Mouse (Mus musculus) forebrain, embryonic 10.5 days (tissue): ENCODE measurements at regions not wholly inside any gene's neighbourhood (a gene's known extent, or its start where the extent isn't known, plus 50 kb on each side); places are given as distances from the start of the nearest gene placed in this dataset.

ENCODE experiments used
- DNase-seq: peaks from one replicate; pipeline ENCODE4 v3.0.0-alpha.2; 2017; ENCODE audit warnings: low spot score; ENCODE audit errors: extremely low spot score
- H3K27ac ChIP-seq: fragments of 300-500 bp; sonication (generic); 2 replicates; pipeline ENCODE4 v1.5.1; 2016; ENCODE audit warnings: mild to moderate bottlenecking
- H3K27me3 ChIP-seq: fragments of 300-500 bp; sonication (generic); 2 replicates; pipeline ENCODE4 v1.6.1; 2016; ENCODE audit warnings: mild to moderate bottlenecking; ENCODE audit not compliant: poor library complexity, severe bottlenecking
- H3K36me3 ChIP-seq: fragments of 300-500 bp; sonication (generic); replicated peaks from 2 replicates; pipeline ENCODE4 v1.6.1; 2016; ENCODE audit warnings: mild to moderate bottlenecking, moderate library complexity
- H3K4me1 ChIP-seq: fragments of 300-500 bp; sonication (generic); 2 replicates; pipeline ENCODE4 v1.6.1; 2016
- H3K4me3 ChIP-seq: fragments of 300-500 bp; sonication (generic); 2 replicates; pipeline ENCODE4 v1.5.1; 2016; ENCODE audit warnings: mild to moderate bottlenecking, moderate library complexity
- H3K9me3 ChIP-seq: fragments of 300-500 bp; sonication (generic); 2 replicates; pipeline ENCODE4 v1.6.1; 2016; ENCODE audit warnings: mild to moderate bottlenecking, moderate library complexity
- WGBS: fragments of 180-500 bp; shearing (Covaris S2); methylation state at CpG from one replicate; pipeline ENCODE4 v1.1.7; 2016; 5-methylcytosine and 5-hydroxymethylcytosine counted together

DNA sequence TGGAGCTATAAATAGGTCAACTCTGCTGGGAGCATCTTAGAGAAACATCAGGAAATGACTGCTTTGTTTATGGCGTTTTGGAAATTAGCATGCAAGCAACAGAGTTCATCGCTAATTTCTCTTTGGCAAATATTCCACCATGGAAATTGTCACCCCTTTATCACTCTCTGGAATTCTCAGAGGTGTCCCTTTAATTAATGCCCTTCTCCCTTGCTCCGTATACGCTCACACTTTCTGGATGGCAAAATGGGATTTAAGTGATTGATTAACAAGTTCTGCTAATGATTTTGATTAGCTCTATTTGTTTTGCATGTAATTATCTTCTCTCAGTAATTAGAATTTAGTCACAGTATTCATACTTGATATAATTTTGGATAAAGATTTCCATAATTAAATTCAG is 100.4 kb downstream of the Otud1 start:
- WGBS, result 87% methylated on average over 4 of the region's 4 CpGs
- Histone ChIP-seq H3K9me3 (no peaks in the 10 kb centered on the region), H3K36me3 (no peaks in the 10 kb centered on the region), H3K27me3 (no peaks in the 10 kb centered on the region), H3K4me3 (no peak overlapping the region), H3K4me1 (no peaks in the 10 kb centered on the region), H3K27ac (no peak overlapping the region)
- no peak for DNase-seq

DNA sequence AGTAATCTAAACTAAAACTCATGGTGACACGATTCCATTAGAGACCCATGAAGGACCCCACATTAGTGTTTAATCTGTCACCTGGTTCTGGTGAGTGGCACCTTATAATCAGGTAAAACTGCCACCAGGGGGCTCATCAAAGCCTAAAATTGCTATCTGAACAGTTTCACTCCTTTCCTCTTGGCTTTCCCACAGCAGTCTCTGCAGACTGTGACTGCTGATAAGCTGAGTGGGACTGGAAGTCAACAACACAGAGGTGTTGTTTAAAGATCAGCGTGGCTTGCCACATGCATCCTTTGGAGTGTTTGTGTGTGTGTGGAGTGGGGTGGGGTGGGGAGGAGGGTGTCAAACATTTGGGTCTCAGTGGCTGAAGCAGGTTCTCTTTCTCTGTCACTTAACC is 101.6 kb downstream of the Otud1 start:
- H3K4me1 ChIP-seq, result no peaks in the 10 kb centered on the region
- WGBS, result 61% methylated on average over 2 of the region's 2 CpGs

DNA sequence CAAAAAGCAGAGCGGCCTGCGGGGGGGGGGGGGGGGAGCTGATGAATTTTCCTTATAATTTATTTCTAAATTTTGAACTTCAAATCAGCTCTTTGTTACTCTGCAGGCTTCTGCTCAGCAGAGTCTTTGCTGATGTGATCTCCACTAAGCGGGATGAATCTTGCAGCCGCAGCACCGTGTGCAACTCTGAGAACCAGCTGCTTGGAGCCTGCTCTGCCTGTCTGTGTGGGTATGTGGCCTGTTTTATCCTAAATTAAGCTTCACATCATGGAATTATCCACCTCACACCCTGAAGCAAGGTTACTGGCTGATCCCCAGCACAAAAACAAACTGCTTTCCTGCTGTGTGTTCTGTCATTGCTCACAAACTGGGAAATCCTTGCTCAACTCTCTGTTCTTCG is 102.0 kb downstream of the Otud1 start:
- DNase-seq, result no peak
- Histone ChIP-seq H3K9me3 (no peaks in the 10 kb centered on the region), H3K27ac (no peak overlapping the region), H3K4me1 (no peaks in the 10 kb centered on the region), H3K36me3 (no peaks in the 10 kb centered on the region), H3K27me3 (no peaks in the 10 kb centered on the region), H3K4me3 (no peak overlapping the region)
- WGBS, result 81% methylated on average over 6 of the region's 6 CpGs

More for the DNA sequence above, 101.6 kb downstream of the Otud1 start:
- H3K27me3 ChIP-seq, result no peaks in the 10 kb centered on the region
- no peak overlapping the region for H3K4me3 ChIP-seq
- no peak overlapping the region for H3K27ac ChIP-seq
- H3K9me3 ChIP-seq, result no peaks in the 10 kb centered on the region
- no peak for DNase-seq
- H3K36me3 ChIP-seq, result no peaks in the 10 kb centered on the region

DNA sequence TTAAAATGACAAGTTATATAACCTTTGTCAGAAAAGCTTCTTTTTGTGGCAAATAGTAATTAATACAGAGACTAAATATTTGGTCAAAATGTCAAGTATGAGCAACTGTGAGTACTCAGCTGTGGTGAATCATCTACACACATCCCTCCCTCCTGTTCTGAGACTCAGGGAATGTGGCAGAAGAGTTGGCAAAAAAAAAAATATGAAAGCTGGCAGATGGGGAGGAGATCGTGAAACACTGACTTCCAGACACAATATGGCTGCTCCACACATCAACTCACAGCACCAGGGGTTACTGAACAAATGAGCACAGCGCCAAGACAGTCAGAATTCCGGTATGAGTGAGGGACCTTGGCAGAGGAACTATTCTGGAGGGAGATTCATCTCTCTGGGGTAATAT is 105.4 kb downstream of the Otud1 start:
- no peaks in the 10 kb centered on the region for H3K4me1 ChIP-seq
- no peak for DNase-seq
- H3K36me3 ChIP-seq, result no peaks in the 10 kb centered on the region
- H3K27me3 ChIP-seq, result no peaks in the 10 kb centered on the region
- no peak overlapping the region for H3K4me3 ChIP-seq
- 83% methylated on average over 3 of the region's 3 CpGs for WGBS
- H3K27ac ChIP-seq, result no peak overlapping the region
- no peaks in the 10 kb centered on the region for H3K9me3 ChIP-seq

DNA sequence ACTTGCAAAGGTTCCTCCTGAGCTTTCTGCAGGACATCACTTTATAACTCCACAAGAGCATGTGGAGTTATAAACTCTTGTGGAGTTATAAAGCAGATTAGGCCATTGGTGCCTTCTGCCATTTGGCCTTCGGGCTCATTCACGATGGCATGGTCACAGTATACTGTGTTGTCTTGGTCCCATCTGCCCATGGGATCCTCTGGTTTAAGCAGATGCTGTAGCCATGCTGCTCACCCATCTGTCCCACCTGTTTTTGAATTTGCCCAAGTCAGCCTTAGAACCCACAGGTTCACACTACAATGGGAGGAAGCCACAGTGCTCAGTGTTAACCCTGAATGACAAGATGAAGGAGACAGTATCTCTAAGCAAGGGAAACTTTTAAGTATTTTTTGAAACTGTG is 124.7 kb upstream of the Etl4 start:
- no peak for DNase-seq
- no peaks in the 10 kb centered on the region for H3K9me3 ChIP-seq

DNA sequence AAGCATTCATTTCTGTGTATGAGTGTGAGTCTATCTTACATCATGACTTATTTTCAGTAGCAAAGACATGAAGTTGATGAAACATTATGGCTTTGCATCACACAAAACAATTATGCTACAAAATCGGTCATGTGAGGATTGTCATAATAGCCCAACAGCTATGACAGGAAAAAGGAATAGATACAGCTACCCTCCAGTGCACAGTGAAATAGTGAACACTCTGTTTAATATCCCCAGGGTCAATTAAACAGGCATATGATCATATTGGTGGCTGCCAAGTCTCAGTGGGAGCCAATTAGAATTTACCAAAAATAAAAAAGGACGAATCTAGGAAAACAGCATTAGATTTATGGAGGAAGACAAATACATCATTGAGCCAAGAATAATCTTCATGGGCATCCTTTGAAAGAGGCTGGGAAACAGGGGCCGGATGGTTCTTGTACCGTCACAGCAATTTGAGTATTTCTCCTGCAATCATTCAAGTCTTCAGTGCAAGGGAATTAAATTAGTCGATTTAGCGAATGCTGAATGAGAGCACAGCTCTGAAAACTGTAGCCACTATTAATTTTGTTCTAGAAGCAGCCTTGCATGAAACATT is 123.8 kb upstream of the Etl4 start:
- no peaks in the 10 kb centered on the region for H3K27me3 ChIP-seq
- no peaks in the 10 kb centered on the region for H3K36me3 ChIP-seq
- DNase-seq, result no peak
- 89% methylated on average over 6 of the region's 6 CpGs for WGBS
- no peaks in the 10 kb centered on the region for H3K4me1 ChIP-seq
- H3K9me3 ChIP-seq, result no peaks in the 10 kb centered on the region
- no peak overlapping the region for H3K27ac ChIP-seq
- no peak overlapping the region for H3K4me3 ChIP-seq

More for the DNA sequence above, 124.7 kb upstream of the Etl4 start:
- no peaks in the 10 kb centered on the region for H3K36me3 ChIP-seq
- no peak overlapping the region for H3K4me3 ChIP-seq
- H3K27ac ChIP-seq, result no peak overlapping the region
- 89% methylated on average over 2 of the region's 2 CpGs for WGBS
- H3K4me1 ChIP-seq, result no peaks in the 10 kb centered on the region
- H3K27me3 ChIP-seq, result no peaks in the 10 kb centered on the region

DNA sequence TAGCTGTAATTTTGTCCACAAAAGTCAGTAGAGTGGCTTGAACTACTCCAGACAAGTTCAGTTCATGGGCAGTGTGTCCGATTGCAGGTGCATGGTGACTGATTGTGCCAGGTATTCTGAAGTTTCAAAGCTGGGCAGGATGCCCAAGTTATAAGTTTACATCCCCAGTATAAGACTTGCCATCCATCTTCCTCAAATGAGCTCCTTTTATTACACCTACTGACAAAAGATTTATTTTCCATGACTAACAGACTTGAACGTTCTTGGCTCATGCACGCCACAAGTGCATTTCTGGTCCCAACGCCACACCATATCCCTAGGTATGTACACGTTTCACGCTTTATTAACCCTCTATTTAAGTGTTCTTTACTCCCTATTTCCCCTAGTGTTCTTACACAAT is 117.4 kb upstream of the Etl4 start:
- H3K9me3 ChIP-seq, result no peaks in the 10 kb centered on the region
- no peaks in the 10 kb centered on the region for H3K27me3 ChIP-seq
- 94% methylated on average over 6 of the region's 6 CpGs for WGBS
- H3K4me3 ChIP-seq, result no peak overlapping the region
- DNase-seq, result no peak
- no peaks in the 10 kb centered on the region for H3K36me3 ChIP-seq
- H3K4me1 ChIP-seq, result 0 out of 2 replicates have a peak, but pooled peaks cover 3% of the 10 kb centered on the region
- no peak overlapping the region for H3K27ac ChIP-seq

DNA sequence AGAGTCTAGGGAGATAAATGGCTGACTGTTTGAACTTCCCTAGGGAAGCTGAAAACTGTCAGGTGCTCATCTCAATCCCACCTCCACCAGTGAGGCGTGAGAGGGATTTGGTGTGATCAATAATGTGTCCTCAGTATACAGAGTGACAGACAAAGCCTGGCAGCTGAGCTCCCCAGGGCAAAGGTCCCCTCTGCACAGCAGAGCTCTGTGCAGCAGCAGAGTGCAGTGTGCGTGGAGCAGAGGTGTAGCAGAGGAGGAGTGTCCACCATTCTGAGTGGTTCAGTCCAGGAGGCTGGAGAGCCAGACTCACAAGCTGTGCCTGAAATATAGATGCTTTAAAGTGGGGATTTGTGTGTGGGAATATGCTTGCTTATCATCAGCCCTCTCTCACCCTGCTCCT is 112.8 kb upstream of the Etl4 start:
- no peak overlapping the region for H3K27ac ChIP-seq
- H3K4me1 ChIP-seq, result 0 out of 2 replicates have a peak, but pooled peaks cover 3% of the 10 kb centered on the region
- WGBS, result 41% methylated on average over 2 of the region's 2 CpGs
- H3K27me3 ChIP-seq, result no peaks in the 10 kb centered on the region
- H3K36me3 ChIP-seq, result no peaks in the 10 kb centered on the region
- no peak for DNase-seq
- H3K9me3 ChIP-seq, result no peaks in the 10 kb centered on the region
- no peak overlapping the region for H3K4me3 ChIP-seq
